Mouse (Mus musculus) heart, embryonic 14.5 days (tissue): ENCODE results near the gene Slc25a13. TPM values are rescaled to one million over a fixed set of nuclear protein-coding genes. Genes with fewer than 3 reads are reported as not detected.

Experiments
- ATAC-seq: fragments of 200-750 bp; cut with Nextera tagmentation; 2 replicates; pipeline ENCODE4 v1.8.0; 2017; ENCODE audit warnings: low read depth, moderate TSS enrichment; ENCODE audit not compliant: insufficient number of reproducible peaks, insufficient read depth, low FRiP score
- H3K27ac ChIP-seq, 2 experiments: fragments of 200-500 bp in 1 of 2; fragments of 300-500 bp in 1 of 2; sonication (generic) in 1 of 2; replicated peaks in 1 of 2; 2 replicates each; pipeline ENCODE4 v1.5.1; 2012 to 2014; ENCODE audit warnings: low read depth in 2 of 2, low read length in 2 of 2, control low read depth in 1 of 2, mild to moderate bottlenecking in 1 of 2, mixed read lengths in 1 of 2; ENCODE audit not compliant: control insufficient read depth in 1 of 2, insufficient read depth in 1 of 2
- H3K27me3 ChIP-seq: fragments of 300-500 bp; sonication (generic); 2 replicates; pipeline ENCODE4 v1.6.1; 2014; ENCODE audit warnings: mild to moderate bottlenecking, low read length, control low read depth; ENCODE audit not compliant: control insufficient read depth, insufficient read depth
- H3K36me3 ChIP-seq: fragments of 300-500 bp; sonication (generic); 2 replicates; pipeline ENCODE4 v1.6.1; 2014; ENCODE audit warnings: mild to moderate bottlenecking, control low read depth, low read length, mixed read lengths; ENCODE audit not compliant: control insufficient read depth, insufficient read depth
- H3K4me1 ChIP-seq, 2 experiments: fragments of 200-500 bp in 1 of 2; fragments of 300-500 bp in 1 of 2; sonication (generic) in 1 of 2; 2 replicates each; pipeline ENCODE4 v1.6.1; 2012 to 2014; ENCODE audit warnings: low read length in 2 of 2, control low read depth in 1 of 2, mixed read lengths in 1 of 2; ENCODE audit not compliant: control insufficient read depth in 2 of 2, insufficient read depth in 2 of 2
- H3K4me2 ChIP-seq: fragments of 300-500 bp; sonication (generic); 2 replicates; pipeline ENCODE4 v1.6.1; 2014; ENCODE audit warnings: mild to moderate bottlenecking, low read length
- H3K4me3 ChIP-seq, 2 experiments: fragments of 200-500 bp in 1 of 2; fragments of 300-500 bp in 1 of 2; sonication (generic) in 1 of 2; 2 replicates each; pipeline ENCODE4 v1.5.1; 2012 to 2014; ENCODE audit warnings: low read length in 2 of 2, mild to moderate bottlenecking in 2 of 2, control low read depth in 1 of 2, low read depth in 1 of 2, moderate library complexity in 1 of 2; ENCODE audit not compliant: control insufficient read depth in 1 of 2, insufficient read depth in 1 of 2
- H3K9ac ChIP-seq: fragments of 300-500 bp; sonication (generic); 2 replicates; pipeline ENCODE4 v1.6.1; 2014; ENCODE audit warnings: mild to moderate bottlenecking, low read length
- H3K9me3 ChIP-seq: fragments of 300-500 bp; sonication (generic); 2 replicates; pipeline ENCODE4 v1.6.1; 2016; ENCODE audit warnings: low read length, control low read depth; ENCODE audit not compliant: control insufficient read depth
- WGBS: fragments of 180-500 bp; shearing (Covaris S2); extraction: QIAGEN DNeasy Blood & Tissue Kit; methylation state at CpG from one replicate; pipeline ENCODE4 v1.1.7; 2014; 5-methylcytosine and 5-hydroxymethylcytosine counted together
- polyA plus RNA-seq: library from polyadenylated mRNA; unstranded; fragments of >200 nt; fragmentation: Nextera tagmentation; extraction: Ambion mirVana; gene quantifications from 2 replicates; pipeline ENCODE4 v1.2.1, GENCODE M21; 2014

The Slc25a13 gene
- polyA plus RNA-seq, 1 experiment from 2014 or later: 56.4 TPM

- no peak for ATAC-seq
- WGBS: 72% methylated on average over 10 of the region's 10 CpGs
- Histone ChIP-seq H3K9me3 (no peaks in the 10 kb centered on the region), H3K9ac (no peak overlapping the region), H3K4me2 (no peak overlapping the region), H3K4me1 (no peaks in the 10 kb centered on the region; a peak in 1 of 4 replicates), H3K36me3 (peaks cover 44% of the 10 kb centered on the region), H3K27ac (no peak overlapping the region), H3K4me3 (no peak overlapping the region), H3K27me3 (no peaks in the 10 kb centered on the region)
Observed at GRCm38 (mm10) chr6:6112767-6113528, 104.0 kb downstream of the Slc25a13 start.

GRCm38 (mm10) chr6:6107419-6107966 lies 109.5 kb downstream of the Slc25a13 start:
- no peaks in the 10 kb centered on the region; a peak in 1 of 4 replicates for H3K4me1 ChIP-seq
- H3K4me2 ChIP-seq: no peak overlapping the region
- H3K4me3 ChIP-seq: no peak overlapping the region
- peaks cover 42% of the 10 kb centered on the region for H3K36me3 ChIP-seq
- 70% methylated on average over 5 of the region's 5 CpGs for WGBS
- no peaks in the 10 kb centered on the region for H3K27me3 ChIP-seq
- H3K9ac ChIP-seq: no peak overlapping the region
- no peak overlapping the region for H3K27ac ChIP-seq
- H3K9me3 ChIP-seq: no peaks in the 10 kb centered on the region
- ATAC-seq: no peak

DNA sequence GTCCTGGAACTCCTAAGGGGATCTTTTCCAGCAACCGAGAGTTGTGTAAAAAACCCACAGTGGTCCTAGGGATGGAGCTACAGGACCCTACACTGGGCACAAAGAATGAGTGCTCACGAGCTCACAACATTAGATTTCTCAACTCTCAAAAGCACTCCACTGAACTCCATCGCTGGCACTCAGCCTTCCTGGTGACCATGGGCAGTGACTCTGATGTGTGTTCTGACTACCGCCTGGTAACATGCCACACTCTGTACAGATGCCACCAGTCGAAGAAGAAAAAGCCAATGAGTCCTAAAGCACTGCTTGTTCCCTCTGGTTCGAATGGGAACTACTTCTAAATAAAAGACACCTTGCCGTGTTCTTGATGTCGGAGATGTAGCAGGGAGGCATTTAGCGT lies 111.4 kb downstream of the Slc25a13 start:
- ATAC-seq: no peak
- no peak overlapping the region for H3K4me3 ChIP-seq
- peaks cover 40% of the 10 kb centered on the region for H3K36me3 ChIP-seq
- H3K27me3 ChIP-seq: no peaks in the 10 kb centered on the region
- WGBS: 89% methylated on average over 9 of the region's 9 CpGs
- no peak overlapping the region for H3K9ac ChIP-seq
- no peak overlapping the region for H3K4me2 ChIP-seq
- no peak overlapping the region for H3K27ac ChIP-seq
- H3K4me1 ChIP-seq: no peaks in the 10 kb centered on the region; a peak in 1 of 4 replicates
- no peaks in the 10 kb centered on the region for H3K9me3 ChIP-seq

DNA sequence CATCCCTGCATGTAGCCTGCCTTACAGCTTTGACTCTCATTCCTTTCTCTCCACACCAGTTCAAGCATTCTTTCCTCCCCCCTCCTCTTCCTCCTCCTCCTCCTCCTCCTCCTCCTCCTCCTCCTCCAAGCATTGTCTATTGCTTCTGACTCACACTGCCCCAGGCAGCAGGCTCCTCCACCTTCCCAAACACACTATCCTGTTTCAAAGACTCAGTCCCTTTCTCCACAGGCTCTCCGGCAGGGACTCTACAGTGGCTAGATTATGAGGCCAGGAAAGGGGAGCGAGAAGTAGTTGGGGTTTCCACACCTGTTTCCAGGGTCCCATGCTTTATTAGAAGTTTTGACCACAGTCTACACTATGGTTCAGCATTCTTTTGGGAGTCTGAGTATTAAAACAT lies 113.5 kb downstream of the Slc25a13 start:
- 79% methylated on average over 2 of the region's 2 CpGs for WGBS
- H3K4me2 ChIP-seq: no peak overlapping the region
- no peaks in the 10 kb centered on the region for H3K9me3 ChIP-seq
- no peak for ATAC-seq
- H3K9ac ChIP-seq: no peak overlapping the region
- peaks cover 45% of the 10 kb centered on the region for H3K36me3 ChIP-seq
- H3K27me3 ChIP-seq: no peaks in the 10 kb centered on the region
- H3K4me1 ChIP-seq: no peaks in the 10 kb centered on the region; a peak in 1 of 4 replicates
- H3K4me3 ChIP-seq: no peak overlapping the region
- H3K27ac ChIP-seq: no peak overlapping the region

DNA sequence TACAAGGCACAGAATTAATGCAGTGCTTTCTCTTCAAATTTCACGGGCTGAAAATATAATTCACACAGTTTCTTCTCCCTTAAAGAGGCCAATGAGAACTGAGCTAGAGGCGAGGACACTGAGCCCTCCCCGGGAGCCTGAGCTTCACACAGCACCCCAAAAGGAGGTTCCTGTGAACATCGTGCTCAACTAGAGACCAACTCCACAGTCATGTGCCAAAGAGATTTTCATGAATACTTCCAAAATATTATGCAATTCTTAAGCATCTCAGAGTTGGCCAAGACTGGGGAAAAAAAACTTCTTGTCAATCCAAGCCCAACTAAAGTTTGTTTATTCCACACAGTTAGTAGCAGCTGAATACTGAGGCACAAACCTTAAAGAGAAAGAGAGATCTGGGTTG lies 115.4 kb downstream of the Slc25a13 start:
- no peak overlapping the region for H3K4me2 ChIP-seq
- no peaks in the 10 kb centered on the region for H3K27me3 ChIP-seq
- no peaks in the 10 kb centered on the region for H3K9me3 ChIP-seq
- no peaks in the 10 kb centered on the region for H3K4me1 ChIP-seq
- peaks cover 31% of the 10 kb centered on the region for H3K36me3 ChIP-seq
- no peak overlapping the region for H3K4me3 ChIP-seq
- ATAC-seq: no peak
- WGBS: 78% methylated on average over 4 of the region's 4 CpGs
- no peak overlapping the region for H3K27ac ChIP-seq
- H3K9ac ChIP-seq: no peak overlapping the region

- no peak overlapping the region for H3K4me2 ChIP-seq
- no peaks in the 10 kb centered on the region for H3K4me1 ChIP-seq
- no peaks in the 10 kb centered on the region for H3K9me3 ChIP-seq
- 76% methylated on average over 9 of the region's 9 CpGs for WGBS
- no peak for ATAC-seq
- no peak overlapping the region for H3K4me3 ChIP-seq
- H3K27ac ChIP-seq: no peak overlapping the region
- H3K27me3 ChIP-seq: no peaks in the 10 kb centered on the region
- peaks cover 34% of the 10 kb centered on the region for H3K36me3 ChIP-seq
- H3K9ac ChIP-seq: no peak overlapping the region
Observed at GRCm38 (mm10) chr6:6100892-6101480, 116.0 kb downstream of the Slc25a13 start.

GRCm38 (mm10) chr6:6093978-6094377 lies 123.0 kb downstream of the Slc25a13 start:
- Histone ChIP-seq H3K27me3 (no peaks in the 10 kb centered on the region), H3K9me3 (no peaks in the 10 kb centered on the region), H3K36me3 (peaks cover 54% of the 10 kb centered on the region), H3K4me3 (no peak overlapping the region), H3K9ac (no peak overlapping the region), H3K4me1 (no peaks in the 10 kb centered on the region), H3K4me2 (no peak overlapping the region), H3K27ac (no peak overlapping the region)
- 85% methylated on average over 3 of the region's 3 CpGs for WGBS
- no peak for ATAC-seq
